Mouse (Mus musculus): ENCODE results near the gene Gm26920. TPM values are rescaled to one million over a fixed set of nuclear protein-coding genes. Genes with fewer than 3 reads are reported as not detected.

Gm26920 gene
- polyA plus RNA-seq, 1 experiment from 2014 or later, result 0.07 TPM

DNA sequence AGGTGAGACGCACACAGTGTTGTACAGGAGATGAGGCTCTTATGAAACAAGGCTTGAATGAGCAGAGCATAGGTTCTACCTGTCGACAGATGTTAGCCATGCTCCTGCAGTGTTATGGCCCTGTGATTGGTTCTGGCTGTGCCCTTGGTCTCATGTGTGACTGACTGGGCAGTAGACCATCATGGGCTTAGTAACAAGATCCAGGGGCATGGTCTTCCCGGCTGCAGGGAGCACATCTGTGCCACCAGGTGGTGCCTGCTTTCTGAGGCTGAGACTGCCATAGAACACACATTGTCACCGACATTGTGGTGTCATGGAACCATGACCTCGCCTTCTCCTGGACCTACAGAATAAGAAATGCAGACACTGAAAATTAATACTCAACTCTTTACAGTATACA lies 64.9 kb downstream of the Gm26920 start:
- Histone ChIP-seq H3K4me1 (ENCODE audit: insufficient read depth, low read depth, low read length) (no peaks in the 10 kb centered on the region), H3K4me3 (ENCODE audit: low read depth, low read length) (no peak overlapping the region), H3K36me3 (ENCODE audit: insufficient read depth, low read length) (peaks cover 30% of the 10 kb centered on the region), H3K27ac (ENCODE audit: low read length) (no peak overlapping the region), H3K27me3 (replicated peaks; ENCODE audit: insufficient read depth, low read length) (no peaks in the 10 kb centered on the region), H3K9me3 (ENCODE audit: low read length) (no peaks in the 10 kb centered on the region), H3K4me2 (replicated peaks; ENCODE audit: low read depth, low read length) (no peak overlapping the region), H3K9ac (replicated peaks; ENCODE audit: low read depth) (no peak overlapping the region)
- TF ChIP-seq CTCF (IDR thresholded peaks at IDR 0.05) (peak; percentile 34), EP300 (IDR thresholded peaks at IDR 0.05) (no peak)
- DNase-seq (ENCODE audit: low spot score) (no peak), ATAC-seq (no peak)
- 74% methylated on average over 5 of the region's 5 CpGs for WGBS

DNA sequence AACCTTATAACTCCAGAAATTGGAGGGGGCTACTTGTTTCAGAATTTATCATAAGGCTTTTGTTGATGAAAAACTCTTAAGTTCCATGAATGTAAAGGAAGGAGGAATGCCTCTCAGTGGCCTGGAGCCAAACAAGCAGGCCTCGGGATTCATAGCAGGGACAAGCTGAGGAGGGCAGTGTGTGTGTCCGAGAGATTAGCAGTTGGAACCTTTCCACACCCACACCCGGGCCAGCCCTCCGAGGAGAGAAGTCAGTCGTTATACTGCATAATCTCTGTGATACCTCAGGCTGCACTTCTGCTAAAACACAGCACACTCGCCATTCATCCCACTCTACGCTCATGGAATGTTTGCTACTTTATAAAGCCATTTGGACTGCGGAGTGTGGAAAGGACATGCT lies 66.4 kb downstream of the Gm26920 start:
- Histone ChIP-seq H3K4me2 (replicated peaks; ENCODE audit: low read depth, low read length) (no peak overlapping the region), H3K27me3 (replicated peaks; ENCODE audit: insufficient read depth, low read length) (no peaks in the 10 kb centered on the region), H3K36me3 (ENCODE audit: insufficient read depth, low read length) (peaks cover 36% of the 10 kb centered on the region), H3K4me1 (ENCODE audit: insufficient read depth, low read depth, low read length) (no peaks in the 10 kb centered on the region), H3K9ac (replicated peaks; ENCODE audit: low read depth) (no peak overlapping the region), H3K27ac (ENCODE audit: low read length) (no peak overlapping the region), H3K4me3 (ENCODE audit: low read depth, low read length) (no peak overlapping the region), H3K9me3 (ENCODE audit: low read length) (no peaks in the 10 kb centered on the region)
- ATAC-seq (no peak), DNase-seq (ENCODE audit: low spot score) (no peak)
- 77% methylated on average over 8 of the region's 8 CpGs for WGBS
- no peak for TF ChIP-seq EP300 (IDR thresholded peaks at IDR 0.05)
- TF ChIP-seq CTCF (IDR thresholded peaks at IDR 0.05), result no peak

DNA sequence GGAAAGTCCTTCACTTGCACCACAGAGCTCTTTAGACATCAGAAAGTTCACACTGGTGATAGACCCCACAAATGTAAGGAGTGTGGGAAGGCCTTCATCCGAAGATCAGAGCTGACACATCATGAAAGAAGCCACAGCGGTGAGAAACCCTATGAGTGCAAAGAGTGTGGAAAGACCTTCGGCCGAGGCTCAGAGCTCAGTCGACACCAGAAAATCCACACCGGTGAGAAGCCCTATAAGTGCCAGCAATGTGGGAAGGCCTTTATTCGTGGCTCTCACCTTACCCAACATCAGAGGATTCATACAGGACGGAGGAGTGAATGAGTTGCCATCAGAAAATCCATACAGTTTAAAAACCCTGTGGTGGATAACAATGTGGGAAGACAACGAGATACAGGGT lies 66.9 kb downstream of the Gm26920 start:
- DNase-seq (ENCODE audit: low spot score) (no peak), ATAC-seq (no peak)
- H3K36me3 ChIP-seq (ENCODE audit: insufficient read depth, low read length), result peaks cover 41% of the 10 kb centered on the region
- H3K27me3 ChIP-seq (replicated peaks; ENCODE audit: insufficient read depth, low read length), result no peaks in the 10 kb centered on the region
- H3K4me1 ChIP-seq (ENCODE audit: insufficient read depth, low read depth, low read length), result no peaks in the 10 kb centered on the region
- H3K4me2 ChIP-seq (replicated peaks; ENCODE audit: low read depth, low read length), result no peak overlapping the region
- no peak overlapping the region for H3K27ac ChIP-seq (ENCODE audit: low read length)
- no peak overlapping the region for H3K4me3 ChIP-seq (ENCODE audit: low read depth, low read length)
- WGBS, result 96% methylated on average over 9 of the region's 9 CpGs
- TF ChIP-seq EP300 (IDR thresholded peaks at IDR 0.05) (no peak), CTCF (IDR thresholded peaks at IDR 0.05) (no peak)
- H3K9me3 ChIP-seq (ENCODE audit: low read length), result no peaks in the 10 kb centered on the region
- H3K9ac ChIP-seq (replicated peaks; ENCODE audit: low read depth), result no peak overlapping the region

GRCm38 (mm10) chr7:30019543-30019942 lies 70.7 kb downstream of the Gm26920 start:
- DNase-seq (ENCODE audit: low spot score) (no peak), ATAC-seq (no peak)
- 79% methylated on average over 2 of the region's 2 CpGs for WGBS
- H3K9me3 ChIP-seq (ENCODE audit: low read length), result no peaks in the 10 kb centered on the region
- H3K27ac ChIP-seq (ENCODE audit: low read length), result no peak overlapping the region
- H3K4me2 ChIP-seq (replicated peaks; ENCODE audit: low read depth, low read length), result no peak overlapping the region
- H3K27me3 ChIP-seq (replicated peaks; ENCODE audit: insufficient read depth, low read length), result no peaks in the 10 kb centered on the region
- TF ChIP-seq CTCF (IDR thresholded peaks at IDR 0.05) (no peak), EP300 (IDR thresholded peaks at IDR 0.05) (no peak)
- H3K4me1 ChIP-seq (ENCODE audit: insufficient read depth, low read depth, low read length), result no peaks in the 10 kb centered on the region
- no peak overlapping the region for H3K4me3 ChIP-seq (ENCODE audit: low read depth, low read length)
- no peak overlapping the region for H3K9ac ChIP-seq (replicated peaks; ENCODE audit: low read depth)
- H3K36me3 ChIP-seq (ENCODE audit: insufficient read depth, low read length), result peaks cover 49% of the 10 kb centered on the region

DNA sequence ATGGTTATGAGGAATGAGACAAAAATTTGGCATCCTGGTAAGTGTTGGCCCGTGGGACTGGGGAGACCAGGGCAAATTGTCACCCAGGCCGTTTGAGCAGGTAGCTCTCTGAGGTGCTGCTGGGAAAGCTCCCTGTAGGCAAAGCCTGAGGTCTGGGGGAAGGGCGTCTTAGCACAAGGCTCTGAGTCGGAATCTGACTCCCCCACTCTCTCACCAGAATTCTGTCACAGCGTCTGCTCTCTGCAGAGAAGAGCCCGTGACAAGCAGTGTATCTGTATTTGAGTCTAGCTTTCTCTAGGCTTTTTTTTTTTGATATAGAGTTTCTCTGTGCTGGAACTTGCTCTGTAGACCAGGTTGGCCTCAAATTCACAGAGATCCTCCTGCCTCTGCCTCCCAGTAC lies 73.0 kb downstream of the Gm26920 start:
- Histone ChIP-seq H3K9ac (replicated peaks; ENCODE audit: low read depth) (no peak overlapping the region), H3K4me2 (replicated peaks; ENCODE audit: low read depth, low read length) (no peak overlapping the region), H3K4me3 (ENCODE audit: low read depth, low read length) (no peak overlapping the region), H3K27me3 (replicated peaks; ENCODE audit: insufficient read depth, low read length) (no peaks in the 10 kb centered on the region), H3K4me1 (ENCODE audit: insufficient read depth, low read depth, low read length) (no peaks in the 10 kb centered on the region), H3K9me3 (ENCODE audit: low read length) (no peaks in the 10 kb centered on the region), H3K36me3 (ENCODE audit: insufficient read depth, low read length) (peaks cover 35% of the 10 kb centered on the region; the same call in 1 of the 2 replicates), H3K27ac (ENCODE audit: low read length) (no peak overlapping the region)
- DNase-seq (ENCODE audit: low spot score) (no peak), ATAC-seq (no peak)
- 92% methylated on average over 6 of the region's 6 CpGs for WGBS
- TF ChIP-seq CTCF (IDR thresholded peaks at IDR 0.05) (no peak), EP300 (IDR thresholded peaks at IDR 0.05) (no peak)

GRCm38 (mm10) chr7:30012956-30013363 lies 77.2 kb downstream of the Gm26920 start:
- ATAC-seq (0 out of 2 replicates have a peak, but pooled peaks have one; percentile 23), DNase-seq (ENCODE audit: low spot score) (peak; percentile 64)
- H3K9me3 ChIP-seq (ENCODE audit: low read length), result no peaks in the 10 kb centered on the region
- TF ChIP-seq EP300 (IDR thresholded peaks at IDR 0.05) (no peak), CTCF (IDR thresholded peaks at IDR 0.05) (peak; percentile 78)
- peaks cover 20% of the 10 kb centered on the region; the same call in 1 of the 2 replicates for H3K36me3 ChIP-seq (ENCODE audit: insufficient read depth, low read length)
- no peaks in the 10 kb centered on the region for H3K4me1 ChIP-seq (ENCODE audit: insufficient read depth, low read depth, low read length)
- H3K9ac ChIP-seq (replicated peaks; ENCODE audit: low read depth), result no peak overlapping the region
- H3K4me3 ChIP-seq (ENCODE audit: low read depth, low read length), result no peak overlapping the region
- WGBS, result 72% methylated on average over 4 of the region's 4 CpGs
- H3K4me2 ChIP-seq (replicated peaks; ENCODE audit: low read depth, low read length), result no peak overlapping the region
- no peaks in the 10 kb centered on the region for H3K27me3 ChIP-seq (replicated peaks; ENCODE audit: insufficient read depth, low read length)
- no peak overlapping the region for H3K27ac ChIP-seq (ENCODE audit: low read length)

Data from lung, postnatal 0 days (tissue).